Mouse (Mus musculus): ENCODE data around the gene Prune2. TPM values are rescaled to one million over a fixed set of nuclear protein-coding genes. Genes with fewer than 3 reads are reported as not detected.

Gene Prune2
- polyA plus RNA-seq, 1 experiment: 3.3 TPM

DNA sequence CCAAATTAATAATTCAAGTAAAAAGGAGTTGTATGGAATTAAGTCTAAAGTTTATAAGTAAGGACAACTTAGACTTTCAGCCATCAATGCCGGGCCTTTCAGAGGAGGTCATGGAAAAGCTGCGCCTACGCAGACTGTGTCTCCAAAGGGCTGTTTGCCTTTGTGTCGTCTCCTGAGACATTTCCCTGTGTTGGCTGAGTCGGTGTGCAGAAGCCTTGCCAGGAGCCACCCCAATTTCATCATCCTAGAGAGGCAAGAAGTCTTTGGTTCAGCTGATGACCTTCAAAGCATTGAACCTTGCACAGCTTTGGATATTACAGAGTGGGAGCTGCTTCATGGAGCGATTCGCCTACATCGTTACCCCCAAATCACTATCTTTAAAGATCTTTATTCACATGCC lies 270.2 kb downstream of the Prune2 start:
- Histone ChIP-seq H3K4me3 (replicated peaks; ENCODE audit: control insufficient read depth, low read depth, low read length) (no peak overlapping the region), H3K27ac (ENCODE audit: control insufficient read depth, insufficient read depth, low read depth, low read length, poor library complexity) (no peak overlapping the region), H3K4me1 (ENCODE audit: control insufficient read depth, insufficient read depth, low read length) (peaks cover 4% of the 10 kb centered on the region)
- no peak for TF ChIP-seq CTCF (IDR thresholded peaks at IDR 0.05; ENCODE audit: control insufficient read depth, insufficient read depth, low read length)
- WGBS: 79% methylated on average over 8 of the region's 8 CpGs

DNA sequence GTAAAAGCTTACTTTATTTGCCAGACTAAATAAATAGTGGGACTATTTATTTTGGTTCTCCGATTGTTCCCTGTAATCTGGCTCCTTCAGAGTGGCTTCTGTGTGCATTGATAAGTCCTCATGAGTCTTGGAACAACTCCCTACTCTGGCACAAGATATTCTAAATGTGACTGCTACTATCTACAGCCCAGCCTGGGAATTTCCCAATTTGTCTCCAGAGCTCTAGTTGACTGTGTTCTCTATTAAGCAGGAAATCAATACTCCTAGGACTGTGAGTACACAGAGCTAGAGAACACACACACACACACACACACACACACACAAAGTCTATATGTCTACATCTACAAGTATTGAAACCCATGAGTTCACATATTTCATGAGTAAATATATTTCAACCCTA lies 274.1 kb downstream of the Prune2 start:
- H3K4me1 ChIP-seq (ENCODE audit: control insufficient read depth, insufficient read depth, low read length): no peaks in the 10 kb centered on the region
- H3K4me3 ChIP-seq (replicated peaks; ENCODE audit: control insufficient read depth, low read depth, low read length): no peak overlapping the region
- 68% methylated on average over 1 of the region's 1 CpGs for WGBS
- no peak for TF ChIP-seq POLR2A (IDR thresholded peaks at IDR 0.05; ENCODE audit: borderline replicate concordance, control insufficient read depth, low read depth, low read length)
- TF ChIP-seq CTCF (IDR thresholded peaks at IDR 0.05; ENCODE audit: control insufficient read depth, insufficient read depth, low read length): no peak
- no peak overlapping the region for H3K27ac ChIP-seq (ENCODE audit: control insufficient read depth, insufficient read depth, low read depth, low read length, poor library complexity)

DNA sequence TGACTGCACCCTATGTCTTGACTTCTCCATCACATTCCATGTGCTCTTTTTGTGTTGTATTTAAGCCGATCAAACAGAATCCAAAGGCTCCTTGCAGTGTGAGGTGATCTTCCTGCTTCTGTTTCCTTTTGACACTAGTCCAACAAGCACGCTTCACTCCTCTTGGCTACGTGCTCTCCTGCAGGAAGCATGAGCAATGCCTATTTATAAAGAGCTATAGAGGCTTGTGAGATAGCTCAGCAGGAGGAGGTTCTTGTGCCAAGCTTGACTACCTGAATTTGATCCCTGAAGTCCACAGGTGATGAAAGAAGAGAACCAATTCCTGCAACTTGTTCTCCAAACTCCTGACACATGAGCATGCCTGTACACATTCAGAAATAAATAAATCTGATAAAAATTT lies 282.6 kb downstream of the Prune2 start:
- TF ChIP-seq CTCF (IDR thresholded peaks at IDR 0.05; ENCODE audit: control insufficient read depth, insufficient read depth, low read length) (no peak), POLR2A (IDR thresholded peaks at IDR 0.05; ENCODE audit: borderline replicate concordance, control insufficient read depth, low read depth, low read length) (no peak)
- H3K4me3 ChIP-seq (replicated peaks; ENCODE audit: control insufficient read depth, low read depth, low read length): no peak overlapping the region
- H3K4me1 ChIP-seq (ENCODE audit: control insufficient read depth, insufficient read depth, low read length): no peaks in the 10 kb centered on the region
- H3K27ac ChIP-seq (ENCODE audit: control insufficient read depth, insufficient read depth, low read depth, low read length, poor library complexity): no peak overlapping the region
- 35% methylated on average over 3 of the region's 3 CpGs for WGBS

DNA sequence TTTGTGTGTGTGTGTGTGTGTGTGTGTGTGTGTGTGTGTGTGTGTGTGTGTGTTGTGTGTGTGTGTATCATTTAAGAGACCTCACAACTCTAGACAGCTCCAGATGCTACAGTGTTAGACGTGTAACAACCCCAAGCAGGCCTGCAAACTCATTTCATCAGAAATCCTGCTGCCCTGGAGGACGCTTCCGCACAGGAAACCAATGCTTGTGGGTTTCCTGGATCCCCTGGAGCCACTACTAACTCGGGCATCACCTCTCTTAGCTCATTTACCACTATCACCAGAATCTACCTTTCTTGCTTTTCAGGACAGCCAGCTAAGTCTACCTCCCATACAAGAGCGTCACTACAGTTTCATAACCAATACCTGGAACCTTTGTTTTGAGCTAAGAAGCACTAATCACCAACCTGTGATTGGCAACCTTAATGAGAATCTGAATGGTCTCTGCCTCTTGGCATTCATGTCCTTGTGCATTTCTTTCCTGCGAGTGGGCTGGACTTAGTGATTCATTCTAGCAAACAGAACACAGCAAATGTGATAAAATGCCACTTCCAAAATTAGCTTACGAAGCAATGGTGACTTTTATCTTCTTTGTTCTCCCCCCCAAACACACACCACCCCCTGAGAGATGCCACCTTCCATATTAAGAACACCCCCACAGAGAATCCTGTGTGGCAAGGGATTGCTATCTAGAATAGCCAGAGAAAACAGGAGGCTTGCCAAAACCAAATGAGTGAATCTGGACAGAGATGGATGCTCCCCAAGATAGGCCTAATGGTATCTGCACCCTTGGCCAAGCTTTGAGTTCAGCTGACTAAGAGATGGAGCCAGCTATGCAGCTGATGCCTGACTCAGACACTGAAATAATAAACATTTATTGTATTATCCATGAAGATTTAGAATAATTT lies 284.5 kb downstream of the Prune2 start:
- 33% methylated on average over 7 of the region's 7 CpGs for WGBS
- TF ChIP-seq CTCF (IDR thresholded peaks at IDR 0.05; ENCODE audit: control insufficient read depth, insufficient read depth, low read length) (no peak), POLR2A (IDR thresholded peaks at IDR 0.05; ENCODE audit: borderline replicate concordance, control insufficient read depth, low read depth, low read length) (no peak)
- Histone ChIP-seq H3K4me3 (replicated peaks; ENCODE audit: control insufficient read depth, low read depth, low read length) (no peak overlapping the region), H3K4me1 (ENCODE audit: control insufficient read depth, insufficient read depth, low read length) (no peaks in the 10 kb centered on the region), H3K27ac (ENCODE audit: control insufficient read depth, insufficient read depth, low read depth, low read length, poor library complexity) (no peak overlapping the region)

DNA sequence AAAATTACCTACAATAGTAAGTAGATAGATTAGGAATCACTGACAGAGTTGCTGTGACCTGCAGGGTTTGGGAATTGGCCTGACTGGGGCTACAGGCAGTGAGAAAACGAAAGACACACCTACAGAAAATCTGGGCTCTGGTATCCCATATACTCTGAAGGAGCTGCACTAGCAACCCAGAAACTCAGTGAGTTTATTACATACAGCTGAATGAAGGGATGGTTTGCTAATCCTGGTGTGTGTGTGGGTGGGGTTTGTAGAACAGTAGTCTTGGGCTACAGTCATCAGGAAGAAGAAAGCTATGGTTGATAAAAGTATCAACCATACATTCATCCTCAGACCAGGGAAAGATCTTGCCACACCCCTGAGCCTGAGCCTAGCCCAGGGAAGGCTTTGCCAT lies 285.3 kb downstream of the Prune2 start:
- Histone ChIP-seq H3K4me1 (ENCODE audit: control insufficient read depth, insufficient read depth, low read length) (no peaks in the 10 kb centered on the region), H3K27ac (ENCODE audit: control insufficient read depth, insufficient read depth, low read depth, low read length, poor library complexity) (no peak overlapping the region), H3K4me3 (replicated peaks; ENCODE audit: control insufficient read depth, low read depth, low read length) (no peak overlapping the region)
- WGBS: 94% methylated on average over 1 of the region's 1 CpGs
- TF ChIP-seq POLR2A (IDR thresholded peaks at IDR 0.05; ENCODE audit: borderline replicate concordance, control insufficient read depth, low read depth, low read length) (no peak), CTCF (IDR thresholded peaks at IDR 0.05; ENCODE audit: control insufficient read depth, insufficient read depth, low read length) (no peak)

DNA sequence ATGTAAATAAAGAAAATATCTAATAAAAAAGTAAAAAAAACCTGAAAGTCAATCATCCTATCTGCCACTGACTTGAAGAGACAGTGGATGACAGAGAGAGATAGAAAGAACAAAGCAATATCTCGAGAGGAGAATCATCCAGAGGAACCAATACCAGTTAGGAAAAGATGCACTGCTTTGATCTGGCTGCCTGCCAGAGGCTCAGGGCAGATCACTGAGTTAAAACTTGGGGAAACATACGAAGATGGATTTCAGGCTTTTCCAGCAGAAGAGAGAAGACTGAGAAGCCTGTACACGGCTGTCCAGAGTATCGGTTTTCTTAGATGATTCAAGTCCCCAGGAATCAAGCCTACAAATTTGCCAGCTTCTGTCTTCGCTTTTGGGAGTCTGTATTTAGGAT lies 287.0 kb downstream of the Prune2 start:
- no peak overlapping the region for H3K27ac ChIP-seq (ENCODE audit: control insufficient read depth, insufficient read depth, low read depth, low read length, poor library complexity)

DNA sequence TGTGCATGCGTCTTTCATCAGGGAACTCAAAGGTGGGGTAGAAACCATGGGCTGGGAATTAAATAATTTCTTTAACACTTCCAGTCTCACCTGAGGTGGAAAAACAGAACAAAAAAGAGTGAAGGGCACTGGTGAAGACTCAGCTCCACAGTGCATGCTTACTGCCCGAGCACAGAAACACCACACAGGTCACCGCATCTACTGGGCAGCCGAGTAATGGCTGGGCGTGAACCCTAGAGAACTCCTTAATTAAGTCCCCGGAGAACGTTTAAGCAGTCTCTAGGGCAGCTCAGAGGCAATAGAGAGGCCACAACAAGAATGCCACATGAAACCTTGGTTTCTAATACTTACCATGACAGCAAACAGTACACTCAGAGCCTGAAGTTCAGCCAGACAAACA lies 288.6 kb downstream of the Prune2 start:
- TF ChIP-seq CTCF (IDR thresholded peaks at IDR 0.05; ENCODE audit: control insufficient read depth, insufficient read depth, low read length) (no peak), POLR2A (IDR thresholded peaks at IDR 0.05; ENCODE audit: borderline replicate concordance, control insufficient read depth, low read depth, low read length) (no peak)
- no peaks in the 10 kb centered on the region for H3K4me1 ChIP-seq (ENCODE audit: control insufficient read depth, insufficient read depth, low read length)
- no peak overlapping the region for H3K4me3 ChIP-seq (replicated peaks; ENCODE audit: control insufficient read depth, low read depth, low read length)
- WGBS: 86% methylated on average over 7 of the region's 7 CpGs
- no peak overlapping the region for H3K27ac ChIP-seq (ENCODE audit: control insufficient read depth, insufficient read depth, low read depth, low read length, poor library complexity)

More for the DNA sequence above, 287.0 kb downstream of the Prune2 start:
- no peaks in the 10 kb centered on the region for H3K4me1 ChIP-seq (ENCODE audit: control insufficient read depth, insufficient read depth, low read length)
- 67% methylated on average over 5 of the region's 5 CpGs for WGBS
- no peak overlapping the region for H3K4me3 ChIP-seq (replicated peaks; ENCODE audit: control insufficient read depth, low read depth, low read length)
- TF ChIP-seq POLR2A (IDR thresholded peaks at IDR 0.05; ENCODE audit: borderline replicate concordance, control insufficient read depth, low read depth, low read length) (no peak), CTCF (IDR thresholded peaks at IDR 0.05; ENCODE audit: control insufficient read depth, insufficient read depth, low read length) (no peak)

DNA sequence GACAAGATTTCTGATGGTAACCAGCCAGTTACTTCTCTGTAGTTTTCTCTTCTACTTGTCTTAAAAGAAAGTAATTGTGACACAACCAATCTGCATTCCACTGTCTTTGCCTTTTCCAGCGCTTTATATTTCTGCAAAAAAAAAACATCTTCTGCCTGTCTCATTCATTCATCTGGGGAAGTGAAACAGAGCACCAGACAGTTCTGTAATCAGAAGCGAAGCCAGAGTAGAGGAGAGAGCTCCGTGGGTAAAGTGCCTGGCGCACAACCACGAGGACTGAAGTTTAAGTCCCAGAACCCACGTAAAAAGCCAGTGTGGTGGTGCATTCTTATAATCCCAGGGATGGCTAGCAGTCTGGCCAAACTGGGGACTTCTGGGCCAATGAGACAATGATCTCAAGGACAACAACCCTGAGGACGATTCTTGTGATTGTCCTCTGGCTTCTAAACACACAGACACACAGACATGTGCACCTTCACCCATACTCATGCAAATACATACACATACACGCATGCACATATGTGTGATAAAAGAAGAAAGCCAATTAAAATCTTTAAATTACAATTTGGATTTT lies 291.5 kb downstream of the Prune2 start:
- no peak overlapping the region for H3K27ac ChIP-seq (ENCODE audit: control insufficient read depth, insufficient read depth, low read depth, low read length, poor library complexity)
- WGBS: 35% methylated on average over 8 of the region's 8 CpGs
- TF ChIP-seq CTCF (IDR thresholded peaks at IDR 0.05; ENCODE audit: control insufficient read depth, insufficient read depth, low read length): no peak
- no peak for TF ChIP-seq POLR2A (IDR thresholded peaks at IDR 0.05; ENCODE audit: borderline replicate concordance, control insufficient read depth, low read depth, low read length)
- no peak overlapping the region for H3K4me3 ChIP-seq (replicated peaks; ENCODE audit: control insufficient read depth, low read depth, low read length)
- peaks cover 2% of the 10 kb centered on the region; the same call in 1 of the 2 replicates for H3K4me1 ChIP-seq (ENCODE audit: control insufficient read depth, insufficient read depth, low read length)

All from bone marrow, adult 2 months (tissue).